Mouse (Mus musculus): Measurements from ENCODE around the gene Myh10.

Myh10 gene

DNA sequence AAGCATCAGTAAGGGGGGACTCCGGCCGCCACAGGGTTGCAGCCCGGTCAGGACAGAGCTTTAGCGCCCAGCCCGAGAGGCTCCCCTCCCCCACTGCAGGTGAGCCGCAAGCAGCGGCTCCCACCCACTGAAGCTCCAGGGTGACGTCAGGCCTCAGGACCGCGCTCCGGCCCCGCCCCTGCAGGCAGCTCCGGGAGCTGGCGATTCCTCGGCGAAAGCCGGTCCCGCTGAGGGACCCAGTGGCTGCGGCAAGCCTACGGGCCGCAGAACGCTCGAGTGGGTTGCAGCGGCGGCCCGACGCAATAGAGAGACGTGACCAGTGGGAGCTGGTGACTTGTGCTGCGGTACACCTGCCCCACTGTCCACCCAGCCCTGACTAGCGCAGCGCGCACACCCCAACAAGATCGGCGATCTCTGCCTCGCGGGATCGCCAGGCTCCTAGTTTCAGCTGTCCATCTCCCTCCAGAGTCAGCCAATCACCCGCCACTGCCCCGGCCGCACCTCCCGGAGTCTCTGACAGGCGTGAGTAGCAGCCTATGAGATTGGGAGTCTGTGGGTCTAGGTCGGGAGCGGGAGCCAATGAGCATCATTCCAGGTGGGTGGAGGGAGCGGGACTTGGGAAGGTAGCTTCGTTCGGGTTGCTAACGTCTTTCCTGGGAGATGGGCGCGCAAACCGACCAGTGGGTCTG, at the start of gene Myh10:
TSS of gene Myh10 (plus strand) at position 239 of the 689 bp plus-strand sequence.
- peak; percentile 98 for DNase-seq (ENCODE audit: low spot score)

DNA sequence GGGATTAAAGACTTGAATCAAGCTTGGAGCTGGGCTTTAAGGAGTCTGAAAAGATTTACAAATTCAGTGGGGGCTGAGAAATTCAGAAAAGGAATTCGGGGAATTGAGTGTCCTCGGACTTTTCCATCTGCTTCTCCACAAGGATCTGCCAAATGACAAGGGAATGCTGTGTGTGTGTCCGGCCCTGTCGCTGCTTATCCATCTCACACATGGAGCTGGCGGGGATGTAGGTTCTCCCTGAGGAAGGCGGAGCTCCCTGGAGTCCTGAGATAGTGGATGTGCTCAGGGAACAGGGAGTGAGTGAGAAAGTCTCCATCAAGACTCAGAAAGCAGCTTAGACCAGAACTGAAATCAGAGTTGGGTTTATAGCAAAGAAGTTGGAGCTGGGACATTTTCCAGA, 46.6 kb upstream of the Myh10 start:
- DNase-seq (ENCODE audit: low spot score), result no peak

DNA sequence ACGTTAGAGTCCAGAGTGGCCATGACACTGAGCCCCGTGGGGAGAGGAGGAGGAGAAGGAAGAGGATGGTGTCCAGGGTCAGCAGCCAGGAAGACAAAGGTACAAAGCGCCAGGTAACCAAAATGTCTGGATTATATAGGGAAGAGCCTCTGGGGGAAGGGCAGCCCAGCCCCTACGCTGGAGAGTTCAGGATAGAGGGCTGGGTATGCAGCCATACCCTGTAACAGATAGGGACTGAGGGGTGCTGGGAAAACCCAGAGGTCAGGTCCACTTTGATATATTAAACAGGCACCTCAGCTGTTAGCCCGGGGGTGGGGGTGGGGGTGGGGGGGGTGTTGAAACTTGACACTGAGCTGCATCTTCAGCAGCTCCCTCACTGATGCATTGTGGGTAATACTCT, 43.6 kb upstream of the Myh10 start:
- no peak for DNase-seq (ENCODE audit: low spot score)

DNA sequence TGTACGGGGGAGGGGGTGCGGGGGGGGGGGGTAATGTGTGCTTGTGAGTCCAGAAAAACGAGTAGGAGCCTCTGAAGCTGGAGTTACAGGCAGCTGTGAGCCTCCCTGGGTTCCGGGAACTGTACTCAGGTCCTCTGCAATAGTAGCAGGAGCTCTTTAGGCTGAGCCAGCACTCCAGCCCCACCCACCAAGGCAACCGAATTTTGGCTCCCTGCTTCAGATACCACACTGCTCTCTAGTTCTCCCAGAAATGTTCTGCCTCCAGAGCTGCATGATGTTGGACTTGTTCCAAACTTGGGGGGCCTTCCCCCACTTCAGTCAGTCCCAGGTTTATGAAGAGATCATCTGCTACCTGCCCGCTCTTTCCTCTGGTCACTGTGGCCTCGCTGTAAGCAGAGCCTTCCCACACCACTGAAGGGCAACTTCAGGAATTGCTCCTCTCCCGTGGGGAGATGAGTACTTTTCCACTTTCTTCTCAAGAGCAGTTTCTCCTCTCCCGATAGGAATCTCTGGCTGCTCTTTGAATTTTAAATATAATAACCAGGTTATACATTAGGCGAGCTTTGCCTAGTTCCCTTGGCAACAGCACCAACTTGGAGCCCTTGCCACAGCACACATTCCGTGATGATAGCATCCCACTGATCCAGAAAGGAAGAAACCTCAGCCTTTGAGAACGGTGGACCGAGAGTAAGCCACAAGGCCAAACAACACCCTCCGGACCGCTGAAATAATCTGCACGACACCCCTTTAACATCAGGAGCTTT, 42.8 kb upstream of the Myh10 start:
- DNase-seq (ENCODE audit: low spot score), result no peak

DNA sequence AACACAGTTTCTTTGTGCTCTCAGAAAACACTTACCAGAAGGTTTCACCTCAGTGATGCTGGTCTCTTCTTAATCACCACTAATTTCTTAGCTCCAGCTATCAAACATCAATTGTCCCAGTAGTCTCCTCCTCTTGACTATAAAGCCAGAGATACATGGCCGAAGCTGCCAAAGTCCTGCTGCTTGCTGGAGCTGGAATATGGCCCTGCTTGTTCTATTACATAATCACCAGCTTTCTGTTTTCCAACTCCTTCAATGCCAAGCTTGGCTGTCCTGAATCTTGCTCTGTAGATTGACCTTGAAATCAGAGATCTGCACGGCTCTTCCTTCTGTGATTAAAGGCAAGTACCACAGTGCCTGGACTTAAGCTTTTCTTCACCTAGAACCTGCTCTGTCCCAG, 39.8 kb upstream of the Myh10 start:
- no peak for DNase-seq (ENCODE audit: low spot score)

DNA sequence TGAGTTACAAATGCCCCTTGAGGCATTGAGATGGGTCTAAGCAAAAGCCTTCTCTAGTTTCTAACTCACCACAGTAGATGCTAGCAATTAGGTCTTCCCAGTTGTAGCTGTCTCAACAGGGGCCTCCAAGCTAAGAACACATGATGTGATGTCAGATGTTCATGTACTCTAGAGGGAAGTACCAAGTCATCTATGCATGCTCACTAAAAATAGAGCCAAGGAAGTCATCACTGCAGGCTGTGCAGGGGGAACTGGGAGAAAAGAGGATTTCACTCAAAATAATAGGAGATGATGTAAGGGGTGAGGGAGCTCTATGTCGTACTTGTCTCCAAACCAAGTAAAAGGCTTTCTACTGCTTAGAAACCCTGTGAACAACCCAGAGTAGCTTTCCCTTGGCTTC, 35.8 kb upstream of the Myh10 start:
- no peak for DNase-seq (ENCODE audit: low spot score)

DNA sequence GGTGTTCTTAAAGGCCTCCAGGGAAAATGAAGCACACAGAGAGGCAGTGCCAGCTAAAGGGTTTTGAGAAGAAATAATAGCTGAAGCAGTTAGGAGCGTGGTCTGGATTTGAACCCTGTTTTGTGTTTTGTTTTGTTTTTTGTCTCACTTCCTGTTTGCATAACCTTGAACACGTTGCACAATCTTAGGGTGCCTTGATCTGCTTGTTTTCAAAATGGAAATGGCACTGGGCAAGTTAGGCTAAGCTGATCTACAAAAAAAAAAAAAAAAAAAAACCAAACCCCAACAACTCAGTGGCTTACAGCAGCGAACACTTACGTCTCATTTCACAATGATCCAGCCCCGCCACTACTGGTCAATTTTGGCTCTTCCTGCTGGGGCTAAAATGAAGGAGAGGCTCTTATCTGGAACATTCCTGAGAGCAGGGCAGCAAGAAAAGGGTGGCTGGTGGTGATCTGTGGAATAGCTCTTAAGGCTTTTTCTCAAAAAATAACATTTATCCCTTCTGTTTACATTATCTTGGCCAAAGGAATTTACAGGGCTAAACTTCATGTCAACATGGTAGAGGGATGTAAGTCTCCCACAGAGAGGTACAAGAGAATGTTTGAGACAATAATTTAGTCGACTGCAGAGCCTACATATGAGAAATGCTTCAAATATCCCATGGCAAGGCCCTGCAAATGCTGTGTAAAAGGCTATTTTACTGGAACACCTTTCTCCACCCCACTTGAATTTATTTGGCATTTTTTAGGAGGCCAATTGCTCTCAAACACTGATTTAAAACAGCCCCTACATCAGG, 34.3 kb upstream of the Myh10 start:
- DNase-seq (ENCODE audit: low spot score), result no peak

DNA sequence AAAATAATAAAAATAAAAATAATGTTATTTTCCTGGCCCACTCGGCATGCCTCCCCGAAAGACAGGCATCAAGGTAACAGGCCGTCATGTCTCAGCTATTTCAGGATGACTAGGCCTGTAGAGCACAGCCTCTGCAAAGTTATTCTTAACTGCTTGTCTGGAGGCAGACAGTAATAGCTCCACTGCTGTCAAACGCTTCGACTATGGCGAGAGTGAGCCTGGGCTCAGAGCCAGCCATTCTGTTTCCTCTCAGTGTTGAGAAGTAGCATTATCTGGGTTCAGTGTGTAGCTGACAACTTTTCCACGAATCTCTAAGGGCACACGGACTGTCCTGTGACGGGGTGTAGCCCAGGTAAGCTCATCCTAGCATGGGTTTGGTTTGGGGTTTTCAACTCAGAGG, 33.5 kb upstream of the Myh10 start:
- DNase-seq (ENCODE audit: low spot score), result no peak

DNA sequence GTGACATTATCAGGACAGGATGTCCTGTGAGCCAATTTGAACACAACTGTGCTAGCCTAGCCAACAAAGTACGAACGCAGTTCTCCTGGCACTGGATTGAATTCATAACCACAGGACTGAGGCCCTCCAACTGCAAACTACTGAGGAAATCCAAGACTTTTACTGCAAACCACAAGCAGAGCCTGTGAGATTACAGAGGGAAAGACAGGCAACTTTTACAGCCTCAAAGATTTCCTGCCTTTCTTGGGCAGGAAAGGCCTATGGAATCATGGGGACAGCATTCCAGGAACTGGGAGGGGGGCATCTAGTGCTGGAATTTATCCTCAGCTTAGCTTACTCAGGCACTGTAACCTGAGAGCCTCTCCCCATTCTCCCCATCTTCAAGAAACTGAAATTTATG, 26.0 kb upstream of the Myh10 start:
- no peak for DNase-seq (ENCODE audit: low spot score)

DNA sequence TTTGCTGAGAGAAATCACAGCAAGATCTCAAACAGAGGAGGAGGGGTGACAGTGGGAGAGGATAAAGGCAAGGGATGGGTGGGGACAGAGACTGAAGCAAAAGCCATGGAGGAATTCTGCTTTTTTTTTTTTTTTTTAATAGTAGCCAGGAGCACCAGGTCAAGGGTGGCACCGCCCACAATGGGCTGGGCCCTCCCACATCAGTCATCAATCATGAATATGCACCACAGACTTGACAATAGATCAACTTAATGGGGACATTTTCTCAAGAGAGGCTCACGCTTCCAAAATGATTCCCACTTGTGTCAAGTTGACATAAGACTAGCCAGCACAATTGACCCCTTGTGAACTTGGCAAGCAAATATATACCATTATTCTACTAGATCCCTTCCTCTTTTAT, 25.1 kb upstream of the Myh10 start:
- no peak for DNase-seq (ENCODE audit: low spot score)

DNA sequence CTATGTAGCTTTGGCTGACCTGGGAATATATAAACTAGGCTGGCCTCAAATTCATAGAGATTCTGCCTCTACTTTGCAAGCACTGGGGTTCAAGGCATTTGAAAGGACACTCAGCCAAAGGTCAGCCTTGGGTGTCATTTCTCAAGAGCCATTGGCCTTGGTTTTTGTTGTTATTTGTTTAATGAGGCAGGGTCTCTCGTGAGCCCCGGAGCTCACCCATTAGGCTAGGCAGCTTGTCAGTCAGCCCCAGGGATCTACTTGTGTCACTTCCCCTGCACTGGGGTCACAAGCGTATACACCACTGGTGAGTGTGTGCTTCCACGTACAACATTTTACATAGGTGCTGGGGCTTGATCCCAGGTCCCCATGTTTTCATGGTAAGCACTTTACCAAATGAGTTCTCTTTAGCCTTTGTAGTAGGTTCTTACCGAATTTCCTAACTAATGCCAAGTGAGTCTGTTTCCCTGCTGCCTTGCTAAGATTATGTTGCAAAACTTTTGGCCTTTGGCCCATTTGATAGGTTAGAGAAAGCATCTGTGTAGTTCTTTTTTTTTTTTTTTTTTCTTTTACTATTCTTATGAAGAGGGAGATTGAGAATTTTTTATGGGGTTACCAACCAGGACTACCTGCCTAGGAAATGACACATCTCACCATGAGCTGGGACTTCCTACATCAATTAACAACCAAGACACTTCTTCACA, 18.9 kb upstream of the Myh10 start:
- no peak for DNase-seq (ENCODE audit: low spot score)

DNA sequence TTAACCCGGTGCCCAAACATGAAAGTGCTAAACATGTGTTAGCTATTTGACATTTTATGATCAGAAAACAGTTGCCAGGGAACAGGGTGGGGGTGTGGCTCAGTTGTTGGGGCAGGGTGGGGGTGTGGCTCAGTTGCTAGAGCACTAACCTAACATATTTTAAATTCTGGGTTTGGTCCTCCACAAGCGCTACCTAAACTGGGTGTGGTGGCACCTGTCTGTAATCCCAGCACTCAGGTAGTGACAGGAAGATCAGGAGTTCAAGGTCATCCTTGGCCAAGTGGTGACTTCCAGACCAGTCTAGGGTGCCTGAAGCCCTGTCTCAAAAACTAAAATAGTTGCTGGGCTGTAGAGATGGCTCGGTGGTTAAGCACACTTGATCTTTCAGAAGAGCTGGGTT, 17.3 kb upstream of the Myh10 start:
- no peak for DNase-seq (ENCODE audit: low spot score)

DNA sequence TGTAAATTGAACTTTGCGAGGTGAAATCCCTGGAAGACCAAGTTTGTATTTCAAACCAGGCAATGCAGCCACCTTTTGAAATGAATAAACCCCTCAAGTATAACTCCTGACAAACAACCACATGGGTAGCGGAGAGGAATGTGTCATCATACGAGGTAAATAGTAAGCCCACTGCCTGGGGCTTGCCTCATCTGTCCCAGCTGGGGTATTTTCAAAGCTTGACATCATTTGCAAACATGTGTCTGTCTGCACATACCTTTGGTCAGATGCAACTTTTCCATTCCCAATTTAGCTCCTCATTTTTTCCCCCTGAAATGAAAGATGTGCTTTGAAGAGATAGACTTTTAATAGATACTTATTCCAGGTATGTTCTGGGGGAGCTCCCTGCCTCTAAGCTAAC, 16.7 kb upstream of the Myh10 start:
- no peak for DNase-seq (ENCODE audit: low spot score)

DNA sequence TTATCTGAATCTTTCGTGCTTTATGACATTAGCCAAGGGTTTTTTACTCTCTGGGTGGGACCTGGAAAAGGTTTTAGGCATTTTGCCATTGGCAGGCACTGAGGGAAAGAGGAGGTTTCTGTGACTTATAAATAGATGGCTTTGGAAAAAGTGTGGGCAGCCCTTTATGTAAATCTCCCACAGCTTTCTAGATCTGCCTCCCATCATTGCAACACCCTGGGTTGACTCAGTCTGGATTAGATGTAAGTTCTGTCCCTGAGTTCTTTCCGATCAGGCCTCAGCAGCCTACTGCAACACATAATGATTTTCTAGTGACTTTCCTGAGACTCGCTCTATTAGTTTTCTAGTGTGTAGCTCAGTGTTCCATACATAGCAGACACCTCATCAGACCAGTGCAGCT, 16.1 kb upstream of the Myh10 start:
- DNase-seq (ENCODE audit: low spot score), result no peak

DNA sequence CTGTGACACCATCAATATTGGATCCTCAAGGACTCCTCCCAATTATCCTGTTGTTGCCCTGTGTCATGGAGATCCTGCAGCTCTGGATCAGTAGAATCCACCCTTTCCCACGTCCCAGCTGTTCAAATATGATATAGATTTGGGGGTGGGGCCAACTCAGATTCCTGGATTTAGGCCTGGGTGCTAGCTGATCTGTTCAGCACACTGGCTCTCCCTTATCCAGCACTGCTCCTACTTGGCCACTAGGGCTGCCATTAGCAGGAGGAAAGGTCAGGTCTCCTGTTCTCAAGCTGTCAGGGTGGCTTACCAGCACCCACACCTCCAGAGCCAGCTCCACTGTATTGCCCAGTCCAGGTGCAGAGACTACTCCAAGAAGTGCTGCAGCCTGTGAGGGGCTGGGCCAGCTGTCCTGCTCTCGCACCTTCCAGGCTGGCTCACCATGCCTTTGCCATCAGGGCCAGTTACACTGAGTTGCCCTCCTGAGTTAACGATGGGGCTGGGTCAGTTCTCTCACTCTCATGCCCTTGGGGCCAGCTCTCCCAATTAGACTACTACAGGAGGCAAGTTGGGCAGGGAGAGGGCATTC, 10.0 kb upstream of the Myh10 start:
- DNase-seq (ENCODE audit: low spot score), result no peak

DNA sequence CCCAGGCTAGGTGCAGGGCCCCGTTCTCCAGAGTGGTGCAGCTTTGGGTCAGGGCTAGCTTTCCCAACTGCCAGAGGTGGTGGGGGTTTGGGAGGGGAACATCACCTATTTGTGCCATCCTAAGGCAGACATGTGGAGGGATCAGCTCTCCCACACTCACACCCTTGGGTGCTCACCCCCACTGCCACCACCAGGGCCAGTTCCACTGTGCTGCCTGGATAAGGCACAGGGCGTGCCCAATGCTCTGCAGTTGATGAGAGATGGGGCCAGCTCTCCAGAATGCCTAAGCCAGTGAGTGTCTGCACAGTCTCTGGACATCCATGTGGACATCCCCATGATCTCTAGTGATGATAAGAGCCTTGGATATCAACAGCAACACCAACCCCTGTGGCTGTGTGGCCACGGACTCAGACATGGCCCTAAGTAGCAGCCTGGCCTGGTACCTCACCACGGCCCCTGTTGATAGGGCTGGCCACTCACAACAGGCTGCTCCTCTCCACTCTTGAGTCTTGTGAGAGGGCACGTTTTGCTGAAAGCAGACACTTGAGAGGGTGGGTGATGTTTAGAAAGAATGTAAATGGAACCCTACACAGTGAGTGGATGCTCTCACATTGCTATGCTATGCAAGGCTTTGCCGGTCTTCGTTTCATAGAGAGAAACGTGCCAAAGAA, 9.1 kb upstream of the Myh10 start:
- DNase-seq (ENCODE audit: low spot score), result no peak

DNA sequence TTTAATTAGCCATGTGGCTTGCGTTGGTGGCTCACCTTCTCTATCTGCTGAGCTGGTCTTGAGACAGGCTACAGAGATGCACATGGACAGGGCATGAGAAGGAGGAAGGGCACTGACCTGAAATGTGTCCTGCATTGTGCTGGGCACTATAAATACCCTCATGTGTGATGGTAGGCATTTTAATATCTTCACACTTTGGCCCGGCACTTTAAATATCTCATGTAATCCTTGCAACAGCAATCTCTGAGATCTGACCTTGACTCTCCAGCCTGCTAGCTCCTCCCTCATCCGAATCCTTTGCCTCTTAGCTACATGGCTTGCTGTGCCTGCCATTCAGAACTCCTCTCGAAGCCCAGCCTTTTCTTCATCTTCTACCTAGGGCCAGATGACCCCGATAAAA, 5.4 kb upstream of the Myh10 start:
- no peak for DNase-seq (ENCODE audit: low spot score)

DNA sequence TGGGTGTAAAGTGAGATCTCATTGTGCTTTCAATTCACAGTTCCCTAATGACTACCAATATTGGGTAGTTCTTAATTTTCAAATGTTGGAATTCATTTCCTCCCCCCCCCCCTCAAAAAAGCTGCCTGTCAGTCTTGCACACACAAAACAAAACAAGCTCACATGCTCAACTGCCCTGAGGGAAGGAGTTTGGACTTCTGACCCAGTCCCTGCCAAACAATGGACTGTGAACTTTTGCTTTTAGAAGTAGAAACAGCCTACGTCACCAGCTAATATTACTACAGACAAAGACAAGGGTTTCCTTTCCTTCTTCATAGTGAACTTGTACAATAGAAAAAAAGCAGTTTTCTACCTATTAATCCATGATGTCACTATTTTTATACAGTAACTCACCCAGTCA, 2.1 kb upstream of the Myh10 start:
- DNase-seq (ENCODE audit: low spot score), result no peak

DNA sequence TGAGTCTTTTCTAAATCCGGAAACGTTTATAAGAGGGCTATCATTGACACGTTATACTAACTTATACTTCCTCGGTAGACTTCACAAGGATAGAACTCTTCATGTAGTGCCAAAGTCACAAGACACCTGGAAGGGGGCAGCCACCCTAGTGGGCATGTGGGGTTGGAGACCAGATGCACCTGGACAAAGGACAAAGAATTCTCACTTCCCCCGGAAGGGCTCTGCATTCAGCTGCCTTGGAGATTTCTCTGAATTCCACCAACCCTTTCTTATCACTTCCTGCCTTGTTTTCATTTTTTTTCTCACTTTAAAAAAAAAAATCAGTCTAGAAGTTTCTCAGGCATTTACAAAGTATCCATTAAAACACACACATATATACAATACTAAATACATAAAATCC, 894 bp upstream of the Myh10 start:
- DNase-seq (ENCODE audit: low spot score), result no peak

DNA sequence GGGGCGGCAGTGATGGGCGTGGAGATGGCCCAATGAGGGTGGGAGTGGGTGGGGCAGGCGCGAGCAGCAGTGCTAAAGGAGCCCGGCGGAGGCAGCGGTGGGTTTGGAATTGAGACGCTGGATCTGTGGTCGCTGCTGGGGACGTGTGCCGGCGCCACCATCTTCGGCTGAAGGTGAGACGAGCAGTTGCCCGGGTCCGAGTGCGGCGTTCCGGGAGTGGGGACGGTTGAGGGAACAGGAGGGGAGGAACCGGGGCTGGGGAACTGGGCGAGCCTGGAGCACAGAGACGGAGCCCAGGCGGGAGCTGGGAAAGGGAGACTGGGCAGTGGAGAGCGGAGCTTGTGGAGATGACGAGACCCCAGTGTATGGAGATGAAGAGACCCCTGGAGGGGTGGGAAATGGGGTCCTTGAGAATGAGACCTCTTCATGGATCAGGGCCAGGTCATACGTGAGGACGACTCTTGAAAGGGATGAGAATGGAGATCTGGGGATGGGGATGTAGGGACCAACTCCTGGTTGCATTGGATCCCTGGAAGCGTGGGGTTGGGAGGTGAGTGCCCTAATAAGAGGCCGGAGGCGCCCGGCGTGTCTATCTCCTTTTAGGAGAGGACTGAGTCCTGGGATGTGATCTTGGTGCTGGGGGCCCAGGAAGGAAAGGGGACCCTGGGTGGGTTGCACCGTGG, 792 bp downstream of the Myh10 start:
- no peak for DNase-seq (ENCODE audit: low spot score)

All from urinary bladder, postnatal 10 days (tissue).